Mouse (Mus musculus) CH12.LX (cell line): Measurements from ENCODE around the gene Dmwd. TPM values are rescaled to one million over a fixed set of nuclear protein-coding genes. Genes with fewer than 3 reads are reported as not detected.

Experiments
- DNase-seq: peaks from one replicate; pipeline ENCODE4 v3.0.0-alpha.2; 2013; ENCODE audit errors: extremely low read depth
- H3K27ac ChIP-seq: 2 replicates; pipeline ENCODE4 v1.5.1; 2012; ENCODE audit warnings: low read depth, mild to moderate bottlenecking, control low read depth, moderate library complexity; ENCODE audit not compliant: insufficient read depth
- H3K27me3 ChIP-seq: replicated peaks from 2 replicates; pipeline ENCODE3; 2012; ENCODE audit warnings: inconsistent platforms
- H3K36me3 ChIP-seq, 2 experiments: replicated peaks in 1 of 2; 2 replicates each; pipeline versions ENCODE3 to v1.6.1; 2012; ENCODE audit warnings: inconsistent platforms in 1 of 2, low read length in 1 of 2, mild to moderate bottlenecking in 1 of 2, mixed read lengths in 1 of 2, moderate library complexity in 1 of 2; ENCODE audit not compliant: control insufficient read depth in 1 of 2, insufficient read depth in 1 of 2
- H3K4me1 ChIP-seq, 2 experiments: 2 replicates each; pipeline ENCODE4 v1.6.1; 2012; ENCODE audit warnings: inconsistent platforms in 1 of 2, moderate library complexity in 1 of 2; ENCODE audit not compliant: insufficient read depth in 2 of 2, control insufficient read depth in 1 of 2
- H3K4me2 ChIP-seq: 2 replicates; pipeline ENCODE4 v1.6.1; 2012; ENCODE audit warnings: low read depth, mild to moderate bottlenecking, control low read depth; ENCODE audit not compliant: poor library complexity, insufficient read depth, severe bottlenecking
- H3K4me3 ChIP-seq, 3 experiments: fragments of 150-350 bp in 1 of 3; sonication (generic) in 1 of 3; replicated peaks in 1 of 3; 2 replicates each; pipeline versions ENCODE3 to v1.5.1; 2011 to 2012; ENCODE audit warnings: low read depth in 2 of 3, low read length in 2 of 3, mild to moderate bottlenecking in 2 of 3, moderate library complexity in 2 of 3, control low read depth in 1 of 3, improper control_type of control experiment in 1 of 3, inconsistent platforms in 1 of 3, mixed read lengths in 1 of 3; ENCODE audit not compliant: poor library complexity in 1 of 3
- H3K79me2 ChIP-seq: replicated peaks from 2 replicates; pipeline ENCODE4 v1.6.1; 2012; ENCODE audit warnings: mild to moderate bottlenecking, moderate library complexity; ENCODE audit not compliant: control insufficient read depth, poor library complexity, insufficient read depth, severe bottlenecking; ENCODE audit errors: extremely low read depth
- H3K9ac ChIP-seq: 2 replicates; pipeline ENCODE4 v1.6.1; 2012; ENCODE audit warnings: low read depth, mild to moderate bottlenecking, control low read depth, moderate library complexity; ENCODE audit not compliant: insufficient read depth
- H3K9me3 ChIP-seq: replicated peaks from 2 replicates; pipeline ENCODE3; 2012; ENCODE audit warnings: low read length, inconsistent platforms, mixed read lengths
- BHLHE40 ChIP-seq: IDR thresholded peaks from 2 replicates; pipeline ENCODE4 v1.6.1; 2011; ENCODE audit warnings: mild to moderate bottlenecking, low read depth, low read length, improper control_type of control experiment
- CHD1 ChIP-seq: IDR thresholded peaks from 2 replicates; pipeline ENCODE4 v1.6.1; 2012; ENCODE audit warnings: low read depth, low read length, improper control_type of control experiment, inconsistent platforms
- CTCF ChIP-seq, 2 experiments: IDR thresholded peaks in 1 of 2; conservative IDR thresholded peaks in 1 of 2; 2 replicates each; pipeline ENCODE4 v1.5.1; 2011 to 2012; ENCODE audit warnings: low read depth in 2 of 2, low read length in 2 of 2, improper control_type of control experiment in 1 of 2, inconsistent platforms in 1 of 2, mild to moderate bottlenecking in 1 of 2, moderate library complexity in 1 of 2
- E2F4 ChIP-seq: IDR thresholded peaks from 2 replicates; pipeline ENCODE4 v1.6.1; 2011; ENCODE audit warnings: low read depth, low read length, improper control_type of control experiment; ENCODE audit not compliant: insufficient replicate concordance
- ETS1 ChIP-seq: conservative IDR thresholded peaks from 2 replicates; pipeline ENCODE4 v1.6.1; 2012; ENCODE audit warnings: low read depth, mild to moderate bottlenecking, inconsistent platforms, low read length, improper control_type of control experiment, moderate library complexity
- GABPA ChIP-seq: IDR thresholded peaks from 2 replicates; pipeline ENCODE4 v1.6.1; 2012; ENCODE audit warnings: low read depth, low read length, improper control_type of control experiment, inconsistent platforms; ENCODE audit not compliant: insufficient replicate concordance
- JUN ChIP-seq: IDR thresholded peaks from 2 replicates; pipeline ENCODE4 v1.6.1; 2011; ENCODE audit warnings: low read depth, mild to moderate bottlenecking, low read length, improper control_type of control experiment, moderate library complexity; ENCODE audit not compliant: insufficient read depth
- MAFK ChIP-seq: IDR thresholded peaks from 2 replicates; pipeline ENCODE4 v1.6.1; 2011; ENCODE audit warnings: low read length, improper control_type of control experiment; ENCODE audit not compliant: insufficient replicate concordance
- MAZ ChIP-seq: IDR thresholded peaks from 2 replicates; pipeline ENCODE4 v1.6.1; 2012; ENCODE audit warnings: low read depth, mild to moderate bottlenecking, inconsistent platforms, low read length, improper control_type of control experiment, moderate library complexity
- MEF2A ChIP-seq: IDR thresholded peaks from 2 replicates; pipeline ENCODE4 v1.6.1; 2014; ENCODE audit warnings: low read depth, mild to moderate bottlenecking, inconsistent platforms, low read length, improper control_type of control experiment, borderline replicate concordance
- MXI1 ChIP-seq: IDR thresholded peaks from 2 replicates; pipeline ENCODE4 v1.6.1; 2011; ENCODE audit warnings: mild to moderate bottlenecking, low read depth, low read length, improper control_type of control experiment
- MYC ChIP-seq: IDR thresholded peaks from 2 replicates; pipeline ENCODE4 v1.6.1; 2011; ENCODE audit warnings: low read depth, mild to moderate bottlenecking, improper control_type of control experiment, low read length
- NRF1 ChIP-seq: IDR thresholded peaks from 2 replicates; pipeline ENCODE4 v1.6.1; 2014; ENCODE audit warnings: low read depth, mild to moderate bottlenecking, inconsistent platforms, low read length, improper control_type of control experiment, moderate library complexity
- POLR2AphosphoS2 ChIP-seq: IDR thresholded peaks from 2 replicates; pipeline ENCODE4 v1.6.1; 2011; ENCODE audit warnings: low read depth, low read length, improper control_type of control experiment
- SIN3A ChIP-seq: IDR thresholded peaks from 2 replicates; pipeline ENCODE4 v1.6.1; 2012; ENCODE audit warnings: low read length, improper control_type of control experiment, inconsistent platforms
- TBP ChIP-seq: conservative IDR thresholded peaks from 2 replicates; pipeline ENCODE4 v1.6.1; 2011; ENCODE audit warnings: low read depth, low read length, improper control_type of control experiment
- UBTF ChIP-seq: IDR thresholded peaks from 2 replicates; pipeline ENCODE4 v1.6.1; 2012; ENCODE audit warnings: low read depth, mild to moderate bottlenecking, inconsistent platforms, low read length, improper control_type of control experiment, moderate library complexity
- ZC3H11A ChIP-seq: IDR thresholded peaks from 2 replicates; pipeline ENCODE4 v1.6.1; 2012; ENCODE audit warnings: low read depth, mild to moderate bottlenecking, inconsistent platforms, low read length, improper control_type of control experiment
- ZMIZ1 ChIP-seq: IDR thresholded peaks from 2 replicates; pipeline ENCODE4 v1.6.1; 2012; ENCODE audit warnings: low read depth, mild to moderate bottlenecking, inconsistent platforms, low read length, improper control_type of control experiment
- ZNF384 ChIP-seq: IDR thresholded peaks from 2 replicates; pipeline ENCODE4 v1.6.1; 2012; ENCODE audit warnings: low read depth, low read length, improper control_type of control experiment, inconsistent platforms
- dilution Hi-C: fragments of 300-500 bp; cut with MboI; formaldehyde crosslinking; loops from 2 replicates; pipeline ENCODE4 v1.14.3; 2020; ENCODE audit warnings: low sequenced_read_pairs; ENCODE audit not compliant: extremely low pct_unique_long_range_greater_than_20kb, extremely low pct_ligation_motif_present
- in situ Hi-C: fragments of 300-500 bp; cut with MboI; formaldehyde crosslinking; loops from 3 replicates; pipeline ENCODE4 v1.14.3; 2019; ENCODE audit warnings: low sequenced_read_pairs, low pct_ligation_motif_present, low pct_unique_long_range_greater_than_20kb, mixed read lengths
- polyA plus RNA-seq: library from polyadenylated mRNA; unstranded; fragments of >175 nt; gene quantifications from 2 replicates; pipeline ENCODE4 v1.2.1, GENCODE M21; 2012; ENCODE audit warnings: low read depth; ENCODE audit not compliant: insufficient read length
- total RNA-seq, 2 experiments: library from RNA; depleted of rRNA; stranded (reverse); fragments of 300-350 nt in 1 of 2; fragments of >200 nt in 1 of 2; gene quantifications; 2 replicates each; pipeline ENCODE4 v1.2.3; 2012 to 2014

Gene Dmwd
- total and polyA plus RNA-seq, 3 experiments: not detected

GRCm38 (mm10) chr7:19074494-19074893 lies 1.5 kb upstream of the Dmwd start:
- dilution Hi-C loops: no loop called here
- in situ Hi-C loops: no loop called here
- Histone ChIP-seq H3K79me2 (no peaks in the 10 kb centered on the region), H3K4me1 (peaks cover 12 to 19% of the 10 kb centered on the region in 2 experiments), H3K36me3 (no peaks in the 10 kb centered on the region), H3K9me3 (peaks cover 39% of the 10 kb centered on the region), H3K4me2 (no peak overlapping the region), H3K27me3 (peaks cover 53% of the 10 kb centered on the region), H3K9ac (no peak overlapping the region), H3K4me3 (no peak overlapping the region), H3K27ac (no peak overlapping the region)
- TF ChIP-seq POLR2AphosphoS2: no peak
- no peak for TF ChIP-seq JUN
- no peak for TF ChIP-seq NRF1
- TF ChIP-seq CTCF (conservative IDR thresholded peaks at IDR 0.05 in 1 of 2, IDR thresholded peaks at IDR 0.05 in 1 of 2; ENCODE audit: low read depth in 2 of 2, low read length in 2 of 2): peak in 1 of 2 experiments; percentile 32; a peak in 2 of 4 replicates
- no peak for TF ChIP-seq BHLHE40
- no peak for TF ChIP-seq MAZ
- no peak for TF ChIP-seq E2F4
- no peak for DNase-seq

GRCm38 (mm10) chr7:19075231-19075630 lies 796 bp upstream of the Dmwd start:
- Histone ChIP-seq H3K9me3 (peaks cover 39% of the 10 kb centered on the region), H3K36me3 (no peaks in the 10 kb centered on the region), H3K27me3 (peaks cover 60% of the 10 kb centered on the region), H3K4me3 (no peak overlapping the region), H3K4me2 (no peak overlapping the region), H3K9ac (no peak overlapping the region), H3K79me2 (no peaks in the 10 kb centered on the region), H3K4me1 (peaks cover 18 to 26% of the 10 kb centered on the region in 2 experiments), H3K27ac (no peak overlapping the region)
- no peak for DNase-seq
- dilution Hi-C loops: no loop called here
- TF ChIP-seq ZMIZ1 (no peak), MXI1 (no peak), E2F4 (no peak), MAFK (no peak), CTCF (conservative IDR thresholded peaks at IDR 0.05 in 1 of 2, IDR thresholded peaks at IDR 0.05 in 1 of 2; ENCODE audit: low read depth in 2 of 2, low read length in 2 of 2) (no peak), MYC (no peak), CHD1 (no peak), MEF2A (no peak), NRF1 (no peak), SIN3A (no peak), UBTF (no peak), ETS1 (no peak), ZC3H11A (no peak), ZNF384 (no peak), TBP (no peak), GABPA (no peak)
- in situ Hi-C loops: no loop called here
